Comparison of ENCODE assay signal across 7 mouse cellular contexts in the genomic region with DNA sequence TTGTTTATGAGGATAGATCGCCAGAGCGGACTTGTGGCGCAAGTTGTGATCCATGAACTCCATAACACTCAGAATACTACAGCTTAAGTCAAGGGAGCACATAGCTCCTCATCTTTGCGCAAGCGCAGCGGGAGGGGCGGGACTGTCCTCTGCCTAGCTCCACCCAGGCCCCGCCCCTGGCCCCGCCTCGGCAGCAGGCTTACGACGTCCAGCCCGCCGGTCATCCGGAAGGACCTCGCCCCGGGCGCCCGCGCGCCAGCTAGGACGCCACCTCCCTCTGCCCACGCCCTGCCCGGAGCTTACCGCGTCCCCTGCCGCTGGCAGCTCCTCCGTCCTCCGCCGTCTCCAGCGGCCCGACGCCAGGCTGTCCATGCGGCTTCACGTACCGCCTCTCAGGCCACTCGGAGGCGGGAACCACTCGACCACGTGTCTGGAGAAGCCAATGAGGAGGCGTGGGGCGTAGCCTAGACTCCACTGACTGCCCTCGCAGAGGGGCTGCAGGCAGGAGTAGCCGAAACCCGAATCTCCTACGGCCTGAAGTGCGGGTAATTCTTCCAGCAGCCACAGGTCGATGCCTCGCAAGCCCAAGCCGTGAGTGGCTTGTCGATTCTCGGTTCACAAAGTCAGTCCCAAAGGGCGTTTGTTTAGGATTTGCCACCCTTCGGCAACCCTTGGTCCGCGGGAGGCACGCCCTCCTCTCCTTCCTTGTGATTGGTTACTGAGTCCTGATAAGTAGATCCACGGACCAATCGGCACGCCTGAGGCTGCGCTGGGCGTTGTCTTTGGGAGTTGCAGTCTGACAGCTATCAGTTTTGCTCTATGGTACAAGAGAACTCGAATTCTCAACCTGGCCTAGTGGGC. TPM values are rescaled to one million over a fixed set of nuclear protein-coding genes. Genes with fewer than 3 reads are reported as not detected.
DNase-seq lines count a peak whose midpoint lies in the region; ATAC-seq and TF ChIP-seq lines count a peak whose summit lies in the region.

Gene 9430038I01Rik, minus strand, starts transcription at position 426 of the 861 bp plus-strand sequence.

- H3K9me3 ChIP-seq in embryonic facial prominence, embryonic 10.5 days: no peaks in the 10 kb centered on the region
- no peaks in the 10 kb centered on the region for H3K9me3 ChIP-seq in intestine, postnatal 0 days (ENCODE audit: control insufficient read depth)
- H3K9me3 ChIP-seq in midbrain, embryonic 12.5 days: no peaks in the 10 kb centered on the region

- no peaks in the 10 kb centered on the region for H3K27me3 ChIP-seq in embryonic facial prominence, embryonic 10.5 days (replicated peaks; ENCODE audit: low read depth, poor library complexity, severe bottlenecking)
- no peaks in the 10 kb centered on the region for H3K27me3 ChIP-seq in intestine, postnatal 0 days (replicated peaks; ENCODE audit: control insufficient read depth, insufficient read depth, low read length)
- no peaks in the 10 kb centered on the region for H3K27me3 ChIP-seq in midbrain, embryonic 12.5 days
- no peaks in the 10 kb centered on the region for H3K27me3 ChIP-seq in small intestine, adult 2 months (ENCODE audit: control insufficient read depth, insufficient read depth, low read length)

- under 1% methylated on average over 63 of the region's 63 CpGs for WGBS in embryonic facial prominence, embryonic 10.5 days
- WGBS in intestine, postnatal 0 days: under 1% methylated on average over 63 of the region's 63 CpGs
- whole genome bisulfite sequencing in midbrain, embryonic 12.5 days: under 1% methylated on average over 63 of the region's 63 CpGs
- under 1% methylated on average over 63 of the region's 63 CpGs for WGBS in small intestine, adult 2 months

- TF ChIP-seq POLR2A in small intestine, adult 2 months (IDR thresholded peaks at IDR 0.05; ENCODE audit: low read depth, low read length): no peak; the same call in 1 of the 2 replicates

- H3K9ac ChIP-seq in intestine, postnatal 0 days (ENCODE audit: low read depth, low read length): peak within 1 kb of the TSS; percentile 65
- peak within 1 kb of the TSS; percentile 64 for H3K9ac ChIP-seq in midbrain, embryonic 12.5 days (replicated peaks)

- H3K36me3 ChIP-seq in embryonic facial prominence, embryonic 10.5 days (replicated peaks): no peaks in the 10 kb centered on the region
- H3K36me3 ChIP-seq in intestine, postnatal 0 days (ENCODE audit: control insufficient read depth, insufficient read depth): no peaks in the 10 kb centered on the region
- H3K36me3 ChIP-seq in midbrain, embryonic 12.5 days: no peaks in the 10 kb centered on the region
- no peaks in the 10 kb centered on the region for H3K36me3 ChIP-seq in small intestine, adult 2 months (ENCODE audit: control insufficient read depth, insufficient read depth, low read length)

- H3K4me2 ChIP-seq in intestine, postnatal 0 days (replicated peaks; ENCODE audit: low read depth): peak within 1 kb of the TSS; percentile 68
- H3K4me2 ChIP-seq in midbrain, embryonic 12.5 days (replicated peaks): peak within 1 kb of the TSS; percentile 59

- peak; percentile 5; the same call in 1 of the 2 replicates for TF ChIP-seq CTCF in intestine, postnatal 0 days (IDR thresholded peaks at IDR 0.05; ENCODE audit: low read depth)
- TF ChIP-seq CTCF in small intestine, adult 2 months (IDR thresholded peaks at IDR 0.05; ENCODE audit: extremely low read depth, insufficient read length, insufficient replicate concordance, low read depth, low read length): no peak

- H3K4me1 ChIP-seq in embryonic facial prominence, embryonic 10.5 days: peaks cover 7% of the 10 kb centered on the region
- H3K4me1 ChIP-seq in intestine, postnatal 0 days (replicated peaks; ENCODE audit: control insufficient read depth, insufficient read depth, low read length): no peaks in the 10 kb centered on the region; the same call in 1 of the 2 replicates
- H3K4me1 ChIP-seq in midbrain, embryonic 12.5 days: peaks cover 9% of the 10 kb centered on the region
- peaks cover 7% of the 10 kb centered on the region for H3K4me1 ChIP-seq in small intestine, adult 2 months (ENCODE audit: control insufficient read depth, insufficient read depth, insufficient read length, low read length)

- intact Hi-C loops in left cerebral cortex, postnatal 4 days (cut with DNase I): no loop called here

- peak within 1 kb of the TSS; percentile 80 for H3K4me3 ChIP-seq in embryonic facial prominence, embryonic 10.5 days
- H3K4me3 ChIP-seq in intestine, postnatal 0 days (ENCODE audit: low read depth, low read length): peak within 1 kb of the TSS; percentile 71
- H3K4me3 ChIP-seq in midbrain, embryonic 12.5 days: peak within 1 kb of the TSS; percentile 71
- peak within 1 kb of the TSS; percentile 77 for H3K4me3 ChIP-seq in small intestine, adult 2 months (ENCODE audit: low read depth, low read length)

- DNase-seq in adrenal gland, postnatal 10 days: peak; percentile 99
- DNase-seq in embryonic facial prominence, embryonic 10.5 days (ENCODE audit: low spot score): peak; percentile 98
- DNase-seq in gonadal fat pad, adult 2 months (ENCODE audit: low read depth): peak; percentile 88
- peak; percentile 98 for DNase-seq in left cerebral cortex, postnatal 4 days

- H3K27ac ChIP-seq in embryonic facial prominence, embryonic 10.5 days (replicated peaks): peak within 1 kb of the TSS; percentile 95
- peak within 1 kb of the TSS; percentile 94 for H3K27ac ChIP-seq in intestine, postnatal 0 days (ENCODE audit: low read depth, low read length)
- H3K27ac ChIP-seq in midbrain, embryonic 12.5 days (replicated peaks): peak within 1 kb of the TSS; percentile 76
- H3K27ac ChIP-seq in small intestine, adult 2 months (ENCODE audit: insufficient read depth, low read depth, low read length): peak within 1 kb of the TSS; percentile 91

- peak; percentile 99 for ATAC-seq in intestine, postnatal 0 days
- peak; percentile 100 for ATAC-seq in midbrain, embryonic 12.5 days (ENCODE audit: low FRiP score, low read depth)

RNA-seq across cellular contexts. Expression of gene 9430038I01Rik, which starts in this region (rescaled TPM):
- 10 to 100 TPM in 1 of 2 experiments, 1 to 10 TPM in 1; 9.3 to 10.6 TPM for total RNA-seq in adrenal gland, postnatal 10 days (2021)
- 21.4 and 23.3 TPM in 2 replicates for polyA plus RNA-seq in embryonic facial prominence, embryonic 10.5 days (2016; fragmentation: Nextera tagmentation; extraction: Ambion mirVana)
- polyA plus RNA-seq in gonadal fat pad, adult 2 months (2012; rRNA removed): 8.5 and 8.9 TPM in 2 replicates
- 28.3 and 29.8 TPM in 2 replicates for polyA plus RNA-seq in intestine, postnatal 0 days (2015; fragmentation: Nextera tagmentation; extraction: Ambion mirVana)
- 1 to 10 TPM; 8.0 to 9.5 TPM for total RNA-seq in left cerebral cortex, postnatal 4 days (2021)
- 13.3 and 15.2 TPM in 2 replicates for polyA plus RNA-seq in midbrain, embryonic 12.5 days (2016; fragmentation: Nextera tagmentation; extraction: Ambion mirVana)
- 18.0 and 39.5 TPM in 2 replicates for polyA plus RNA-seq in small intestine, adult 2 months (2012; rRNA removed)

Comparison
In these comparisons a context has a peak if more than half of its experiments do, and no peak if none do; other contexts are left out.
1. Peak in every context shown above with its lines: DNase-seq, ATAC-seq, H3K4me3 ChIP-seq and H3K27ac ChIP-seq.